Mouse (Mus musculus) liver, adult 2 months (tissue): ENCODE data around the gene Prmt1. TPM values are rescaled to one million over a fixed set of nuclear protein-coding genes. Genes with fewer than 3 reads are reported as not detected.
"Not testable (repeated sequence)": the region's sequence is repeated elsewhere in the genome, so short reads cannot be mapped to it uniquely, and the experiment has no call there.

ENCODE experiments used
- DNase-seq: peaks from one replicate; pipeline ENCODE4 v3.0.0-alpha.2; 2011; ENCODE audit warnings: low read depth, low spot score; ENCODE audit errors: extremely low read depth
- H3K27ac ChIP-seq: fragments of 200-500 bp; replicated peaks from 2 replicates; pipeline ENCODE4 v1.5.1; 2012; ENCODE audit warnings: low read depth, mild to moderate bottlenecking, control low read depth, inconsistent platforms, low read length; ENCODE audit not compliant: insufficient read depth
- H3K27me3 ChIP-seq: fragments of 200-500 bp; 2 replicates; pipeline ENCODE4 v1.6.1; 2012; ENCODE audit warnings: mild to moderate bottlenecking, moderate library complexity, low read length, inconsistent platforms; ENCODE audit not compliant: control insufficient read depth, insufficient read depth
- H3K36me3 ChIP-seq: fragments of 200-500 bp; 2 replicates; pipeline ENCODE4 v1.6.1; 2012; ENCODE audit warnings: low read length, inconsistent platforms; ENCODE audit not compliant: control insufficient read depth, insufficient read depth
- H3K4me1 ChIP-seq: fragments of 200-500 bp; 2 replicates; pipeline ENCODE4 v1.6.1; 2011; ENCODE audit warnings: low read length; ENCODE audit not compliant: control insufficient read depth, insufficient read depth
- H3K4me3 ChIP-seq: fragments of 200-500 bp; 2 replicates; pipeline ENCODE4 v1.5.1; 2011; ENCODE audit warnings: low read depth, mild to moderate bottlenecking, control low read depth, low read length, moderate library complexity; ENCODE audit not compliant: insufficient read depth
- H3K79me2 ChIP-seq: fragments of 200-500 bp; 2 replicates; pipeline ENCODE4 v1.6.1; 2012; ENCODE audit warnings: inconsistent platforms, mild to moderate bottlenecking, low read length, moderate library complexity; ENCODE audit not compliant: control insufficient read depth, insufficient read depth
- H3K9ac ChIP-seq: fragments of 200-500 bp; 2 replicates; pipeline ENCODE4 v1.6.1; 2012; ENCODE audit warnings: low read depth, mild to moderate bottlenecking, control low read depth, inconsistent platforms, low read length
- CTCF ChIP-seq: fragments of 200-500 bp; IDR thresholded peaks from 2 replicates; pipeline ENCODE4 v1.5.1; 2011; ENCODE audit warnings: low read depth, low read length, control low read depth
- POLR2A ChIP-seq: fragments of 200-500 bp; IDR thresholded peaks from 2 replicates; pipeline ENCODE4 v1.6.1; 2011; ENCODE audit warnings: low read length, control low read depth; ENCODE audit not compliant: insufficient read depth; ENCODE audit errors: extremely low read depth
- WGBS: fragments of 180-500 bp; shearing (Covaris S2); methylation state at CpG from one replicate; pipeline ENCODE4 v1.1.7; 2018; 5-methylcytosine and 5-hydroxymethylcytosine counted together
- polyA plus RNA-seq: library from polyadenylated mRNA; depleted of rRNA; stranded (reverse); fragments of >200 nt; gene quantifications from 2 replicates; pipeline ENCODE4 v1.2.3, GENCODE M21; 2012
- total RNA-seq: library from RNA; depleted of rRNA; stranded (reverse); fragments of >200 nt; gene quantifications from 2 replicates; pipeline ENCODE4 v1.2.3, GENCODE M21; 2014

Gene Prmt1
- total and polyA plus RNA-seq, 2 experiments: 15.9 to 36.1 TPM

GRCm38 (mm10) chr7:45023711-45024110 is 37.3 kb upstream of the Prmt1 start:
- not testable (repeated sequence) for H3K4me3 ChIP-seq, H3K27me3 ChIP-seq, H3K27ac ChIP-seq, DNase-seq, H3K4me1 ChIP-seq, H3K36me3 ChIP-seq, H3K79me2 ChIP-seq, H3K9ac ChIP-seq
- 58% methylated on average over 5 of the region's 5 CpGs for WGBS
- TF ChIP-seq CTCF: 0 out of 2 replicates have a peak, but pooled peaks have one; percentile 22

GRCm38 (mm10) chr7:45020225-45020624 is 33.9 kb upstream of the Prmt1 start:
- Histone ChIP-seq H3K79me2 (peaks cover 6% of the 10 kb centered on the region; the same call in 1 of the 2 replicates), H3K36me3 (no peaks in the 10 kb centered on the region), H3K27me3 (no peaks in the 10 kb centered on the region), H3K9ac (no peak overlapping the region), H3K4me3 (no peak overlapping the region), H3K27ac (no peak overlapping the region), H3K4me1 (peaks cover 4% of the 10 kb centered on the region; the same call in 1 of the 2 replicates)
- no peak for DNase-seq
- TF ChIP-seq POLR2A (no peak), CTCF (no peak)
- 90% methylated on average over 9 of the region's 9 CpGs for WGBS

GRCm38 (mm10) chr7:45019031-45019571 is 32.7 kb upstream of the Prmt1 start:
- Histone ChIP-seq H3K27ac (peak overlapping the region; percentile 67), H3K27me3 (no peaks in the 10 kb centered on the region), H3K36me3 (no peaks in the 10 kb centered on the region), H3K9ac (peak overlapping the region; percentile 48; the same call in 1 of the 2 replicates), H3K4me3 (peak overlapping the region; percentile 44), H3K4me1 (0 out of 2 replicates have a peak, but pooled peaks cover 3% of the 10 kb centered on the region), H3K79me2 (peaks cover 6% of the 10 kb centered on the region; the same call in 1 of the 2 replicates)
- no peak for TF ChIP-seq CTCF
- DNase-seq: peak; percentile 53
- WGBS: 56% methylated on average over 8 of the region's 8 CpGs

GRCm38 (mm10) chr7:45017242-45018061 is 31.1 kb upstream of the Prmt1 start, which contains the start of gene Rras:
TSS of gene Rras (plus strand) at chr7:45017961.
- 0 out of 2 replicates have a peak, but pooled peaks cover 5% of the 10 kb centered on the region for H3K4me1 ChIP-seq
- WGBS: under 1% methylated on average over 35 of the region's 36 CpGs
- DNase-seq: peak; percentile 100
- H3K27ac ChIP-seq: peak within 1 kb of the TSS; percentile 92
- peaks cover 1% of the 10 kb centered on the region; the same call in 1 of the 2 replicates for H3K36me3 ChIP-seq
- H3K4me3 ChIP-seq: peak within 1 kb of the TSS; percentile 65
- TF ChIP-seq POLR2A: peak; percentile 42; the same call in 1 of the 2 replicates
- no peak for TF ChIP-seq CTCF
- H3K9ac ChIP-seq: peak within 1 kb of the TSS; percentile 85
- no peaks in the 10 kb centered on the region for H3K27me3 ChIP-seq
- H3K79me2 ChIP-seq: peaks cover 12% of the 10 kb centered on the region; the same call in 1 of the 2 replicates

GRCm38 (mm10) chr7:45016761-45017160 is 30.4 kb upstream of the Prmt1 start:
- TF ChIP-seq POLR2A (no peak), CTCF (no peak)
- 2% methylated on average over 4 of the region's 4 CpGs for WGBS
- Histone ChIP-seq H3K36me3 (peaks cover 7% of the 10 kb centered on the region; the same call in 1 of the 2 replicates), H3K9ac (peak overlapping the region; percentile 56), H3K27me3 (no peaks in the 10 kb centered on the region), H3K27ac (peak overlapping the region; percentile 92), H3K4me1 (0 out of 2 replicates have a peak, but pooled peaks cover 5% of the 10 kb centered on the region), H3K4me3 (peak overlapping the region; percentile 58), H3K79me2 (peaks cover 18% of the 10 kb centered on the region; the same call in 1 of the 2 replicates)
- DNase-seq: peak; percentile 35
